In genomic region chr6:85137217-85138035, GRCm38 (mm10) we compare ENCODE assay signal across 8 mouse cellular contexts. TPM values are rescaled to one million over a fixed set of nuclear protein-coding genes. Genes with fewer than 3 reads are reported as not detected.
DNase-seq lines count a peak whose midpoint lies in the region; ATAC-seq and TF ChIP-seq lines count a peak whose summit lies in the region.

Spr (minus strand) TSS chr6:85137766.

- TF ChIP-seq POLR2A in olfactory bulb, adult 2 months (IDR thresholded peaks at IDR 0.05; ENCODE audit: insufficient read depth, low read depth, low read length), result 0 out of 2 replicates have a peak, but pooled peaks have one; percentile 51
- TF ChIP-seq POLR2A in thymus, adult 2 months (IDR thresholded peaks at IDR 0.05; ENCODE audit: control insufficient read depth, extremely low read depth, insufficient read depth, low read length, poor library complexity), result peak; percentile 45; the same call in 1 of the 2 replicates

- peak within 1 kb of the TSS; percentile 84 to 95 for H3K4me3 ChIP-seq in ES-E14 (ENCODE audit: insufficient read depth in 1 of 2, low read depth in 1 of 2, low read length in 2 of 2, poor library complexity in 1 of 2, severe bottlenecking in 1 of 2)
- H3K4me3 ChIP-seq in forebrain, embryonic 16.5 days (replicated peaks; ENCODE audit: low read length), result peak within 1 kb of the TSS; percentile 59
- peak within 1 kb of the TSS; percentile 85 for H3K4me3 ChIP-seq in layer of hippocampus, adult 2 months
- H3K4me3 ChIP-seq in lung, embryonic 14.5 days (ENCODE audit: low read depth, low read length), result peak within 1 kb of the TSS; percentile 86
- H3K4me3 ChIP-seq in olfactory bulb, adult 2 months (ENCODE audit: insufficient read depth, low read depth, low read length), result peak within 1 kb of the TSS; percentile 67
- H3K4me3 ChIP-seq in thymus, adult 2 months (ENCODE audit: control insufficient read depth, insufficient read depth, low read length), result peak within 1 kb of the TSS; percentile 77

- intact Hi-C loops in heart, postnatal 36 days (cut with DNase I), result loop anchor here (2.0 to 10.0 kb wide), 3 partner anchors 17 to 553 kb away; no protein-coding TSS in a partner anchor

- no peaks in the 10 kb centered on the region for H3K27me3 ChIP-seq in forebrain, embryonic 16.5 days (replicated peaks; ENCODE audit: control insufficient read depth, insufficient read depth, low read length)
- no peaks in the 10 kb centered on the region for H3K27me3 ChIP-seq in lung, embryonic 14.5 days (ENCODE audit: insufficient read depth, low read length)
- no peaks in the 10 kb centered on the region for H3K27me3 ChIP-seq in thymus, adult 2 months (ENCODE audit: control insufficient read depth, insufficient read depth, low read length)

- peak within 1 kb of the TSS; percentile 64 for H3K4me2 ChIP-seq in forebrain, embryonic 16.5 days (ENCODE audit: low read length)
- peak within 1 kb of the TSS; percentile 61 for H3K4me2 ChIP-seq in lung, embryonic 14.5 days

- ATAC-seq in forebrain, embryonic 16.5 days, result peak; percentile 92
- ATAC-seq in lung, embryonic 14.5 days (ENCODE audit: insufficient read depth), result peak; percentile 95

- peak; percentile 95 for DNase-seq in ES-E14 (ENCODE audit: low read depth, low spot score)
- peak; percentile 84 for DNase-seq in cerebellum, adult 11-12 months
- peak; percentile 96 for DNase-seq in heart, postnatal 36 days
- DNase-seq in layer of hippocampus, adult 2 months (ENCODE audit: low spot score in 2 of 2), result peak; percentile 85 to 91
- peak; percentile 99 for DNase-seq in lung, embryonic 14.5 days
- peak; percentile 85 for DNase-seq in thymus, adult 2 months

- peak within 1 kb of the TSS; percentile 90 for H3K9ac ChIP-seq in ES-E14 (ENCODE audit: insufficient read depth, low read depth, low read length, poor library complexity, severe bottlenecking)
- peak within 1 kb of the TSS; percentile 67 for H3K9ac ChIP-seq in forebrain, embryonic 16.5 days (replicated peaks; ENCODE audit: low read depth, low read length)
- peak within 1 kb of the TSS; percentile 82 for H3K9ac ChIP-seq in lung, embryonic 14.5 days

- WGBS in forebrain, embryonic 16.5 days, result under 1% methylated on average over 49 of the region's 49 CpGs
- under 1% methylated on average over 49 of the region's 49 CpGs for WGBS in lung, embryonic 14.5 days
- under 1% methylated on average over 49 of the region's 49 CpGs for WGBS in olfactory bulb, adult 2 months
- WGBS in thymus, adult 2 months, result under 1% methylated on average over 49 of the region's 49 CpGs

- peak within 1 kb of the TSS; percentile 63 for H3K27ac ChIP-seq in ES-E14 (ENCODE audit: insufficient read depth, low read depth, low read length, poor library complexity, severe bottlenecking)
- H3K27ac ChIP-seq in forebrain, embryonic 16.5 days (ENCODE audit: low read length), result peak within 1 kb of the TSS; percentile 79
- H3K27ac ChIP-seq in layer of hippocampus, adult 2 months, result peak within 1 kb of the TSS; percentile 92
- peak within 1 kb of the TSS; percentile 96 for H3K27ac ChIP-seq in lung, embryonic 14.5 days (ENCODE audit: low read depth)
- H3K27ac ChIP-seq in olfactory bulb, adult 2 months (ENCODE audit: insufficient read depth, low read depth, low read length), result peak within 1 kb of the TSS; percentile 8; the same call in 1 of the 2 replicates
- H3K27ac ChIP-seq in thymus, adult 2 months (ENCODE audit: control insufficient read depth, insufficient read depth, low read length), result peak within 1 kb of the TSS; percentile 39

- no peaks in the 10 kb centered on the region for H3K9me3 ChIP-seq in ES-E14 (ENCODE audit: control insufficient read depth, insufficient read depth, low read depth, low read length)
- H3K9me3 ChIP-seq in forebrain, embryonic 16.5 days (ENCODE audit: control insufficient read depth, low read length), result no peaks in the 10 kb centered on the region
- H3K9me3 ChIP-seq in lung, embryonic 14.5 days (ENCODE audit: low read depth, low read length), result no peaks in the 10 kb centered on the region

- peak; percentile 89 for TF ChIP-seq CTCF in layer of hippocampus, adult 2 months (conservative IDR thresholded peaks at IDR 0.05)
- peak; percentile 88 for TF ChIP-seq CTCF in lung, embryonic 14.5 days (IDR thresholded peaks at IDR 0.05; ENCODE audit: low read depth)
- TF ChIP-seq CTCF in olfactory bulb, adult 2 months (IDR thresholded peaks at IDR 0.05; ENCODE audit: insufficient read depth, low read depth, low read length), result peak; percentile 60; the same call in 1 of the 2 replicates
- TF ChIP-seq CTCF in thymus, adult 2 months (IDR thresholded peaks at IDR 0.05; ENCODE audit: borderline replicate concordance, control insufficient read depth, extremely low read depth, insufficient read depth, low read length, poor library complexity), result peak; percentile 55; the same call in 1 of the 2 replicates

- in situ Hi-C loops in ES-E14 (cut with MboI; ENCODE audit: low sequenced_read_pairs in 2 of 2, unreplicated experiment in 2 of 2), result loop anchor here in 1 of 2 experiments (25.0 kb wide), 1 partner anchor 100 kb away; no protein-coding TSS in a partner anchor

- no peaks in the 10 kb centered on the region for H3K4me1 ChIP-seq in ES-E14 (ENCODE audit: control insufficient read depth in 2 of 2, insufficient read depth in 2 of 2, low read length in 2 of 2, poor library complexity in 1 of 2)
- H3K4me1 ChIP-seq in forebrain, embryonic 16.5 days (replicated peaks; ENCODE audit: control insufficient read depth, insufficient read depth, low read length), result peaks cover 6% of the 10 kb centered on the region
- H3K4me1 ChIP-seq in lung, embryonic 14.5 days (ENCODE audit: insufficient read depth), result no peaks in the 10 kb centered on the region
- H3K4me1 ChIP-seq in olfactory bulb, adult 2 months (ENCODE audit: control insufficient read depth, insufficient read depth, low read length), result peaks cover 4% of the 10 kb centered on the region; the same call in 1 of the 2 replicates
- H3K4me1 ChIP-seq in thymus, adult 2 months (replicated peaks; ENCODE audit: control insufficient read depth, insufficient read depth, low read length), result peaks cover 3% of the 10 kb centered on the region; the same call in 1 of the 2 replicates

- peaks cover 10% of the 10 kb centered on the region; the same call in 1 of the 2 replicates for H3K36me3 ChIP-seq in ES-E14 (ENCODE audit: control insufficient read depth, insufficient read depth, low read length, poor library complexity, severe bottlenecking)
- no peaks in the 10 kb centered on the region for H3K36me3 ChIP-seq in forebrain, embryonic 16.5 days (ENCODE audit: control insufficient read depth, insufficient read depth)
- H3K36me3 ChIP-seq in lung, embryonic 14.5 days (ENCODE audit: insufficient read depth), result peaks cover 17% of the 10 kb centered on the region
- no peaks in the 10 kb centered on the region for H3K36me3 ChIP-seq in thymus, adult 2 months (ENCODE audit: control insufficient read depth, insufficient read depth, low read length)

TF ChIP-seq in ES-E14, 5 proteins besides CTCF, POLR2A, EP300 and RAD21:
- TF ChIP-seq HCFC1 (IDR thresholded peaks at IDR 0.05; ENCODE audit: borderline replicate concordance, insufficient read depth, low read length), result 0 out of 2 replicates have a peak, but pooled peaks have one; percentile 54
- TF ChIP-seq CHD2 (IDR thresholded peaks at IDR 0.05; ENCODE audit: low read depth, low read length), result no peak
- TF ChIP-seq MAFK (IDR thresholded peaks at IDR 0.05; ENCODE audit: insufficient read depth, low read depth, low read length), result no peak
- peak; percentile 33; the same call in 1 of the 2 replicates for TF ChIP-seq ZC3H11A (IDR thresholded peaks at IDR 0.05; ENCODE audit: borderline replicate concordance, low read depth, low read length)

RNA-seq across cellular contexts. Expression of gene Spr, which starts in this region (rescaled TPM):
- 75.3 and 83.0 TPM in 2 replicates for total RNA-seq in ES-E14 (2012; rRNA removed)
- 31.9 and 32.6 TPM in 2 replicates for polyA plus RNA-seq in forebrain, embryonic 16.5 days (2015; fragmentation: Nextera tagmentation; extraction: Ambion mirVana)
- 10 to 100 TPM; 82.3 to 83.8 TPM for total RNA-seq in heart, postnatal 36 days (2021)
- total RNA-seq in layer of hippocampus, adult 2 months (2021), result 10 to 100 TPM; 44.5 to 48.2 TPM
- polyA plus RNA-seq in lung, embryonic 14.5 days (2014; fragmentation: Nextera tagmentation; extraction: Ambion mirVana), result 83.3 and 90.9 TPM in 2 replicates
- polyA plus RNA-seq in olfactory bulb, adult 2 months (2012; ENCODE audit: insufficient read depth, insufficient read length, low replicate concordance, missing spikeins), result not detected in 2 replicates
- 20.4 and 21.0 TPM in 2 replicates for polyA plus RNA-seq in thymus, adult 2 months (2012; rRNA removed)

Comparison
In these comparisons a context has a peak if more than half of its experiments do, and no peak if none do; other contexts are left out.
1. Peak in every context shown above with its lines: DNase-seq, ATAC-seq, H3K4me3 ChIP-seq and H3K27ac ChIP-seq.
2. RNA of gene Spr (polyA plus RNA-seq): 83.3 to 90.9 TPM in lung, embryonic 14.5 days, 31.9 to 32.6 TPM in forebrain, embryonic 16.5 days and 20.4 to 21.0 TPM in thymus, adult 2 months; not detected in olfactory bulb, adult 2 months; every median in the first group is over 10 times any median in the second.
3. H3K27ac ChIP-seq: peak in every context shown above with its lines; median percentile 96 in lung, embryonic 14.5 days; 92 in layer of hippocampus, adult 2 months; 79 in forebrain, embryonic 16.5 days; 63 in ES-E14; 39 in thymus, adult 2 months; 8 in olfactory bulb, adult 2 months.